Mouse (Mus musculus) left cerebral cortex, adult 2 months (tissue): ENCODE results near the gene Palm2. TPM values are rescaled to one million over a fixed set of nuclear protein-coding genes. Genes with fewer than 3 reads are reported as not detected.

Experiments
- DNase-seq, 2 experiments: peaks; one replicate each; pipeline ENCODE4 v3.0.0; 2021 to 2022; ENCODE audit warnings: low spot score in 2 of 2, mixed read lengths in 1 of 2; ENCODE audit errors: extremely low spot score in 1 of 2
- H3K27ac ChIP-seq: fragments of 200-600 bp; 2 replicates; pipeline ENCODE4 v1.8.1; 2022
- H3K4me3 ChIP-seq: fragments of 200-600 bp; 2 replicates; pipeline ENCODE4 v1.8.1; 2022
- CTCF ChIP-seq: fragments of 200-600 bp; IDR thresholded peaks from 2 replicates; pipeline ENCODE4 v1.8.1; 2022; ENCODE audit warnings: antibody characterized with exemption, mild to moderate bottlenecking, moderate library complexity
- intact Hi-C: fragments of 180-260 bp; cut with DNase I; formaldehyde crosslinking; loops from one replicate; pipeline ENCODE4 v1.15.1; 2025
- total RNA-seq, 2 experiments: library from RNA; stranded (reverse); gene quantifications; 2 replicates each; pipeline ENCODE4 v1.2.3; 2021

Palm2 gene
- total RNA-seq, 2 experiments from 2014 or later = 60.4 to 64.3 TPM

GRCm38 (mm10) chr4:57660470-57660869, 226.4 kb downstream of the Palm2 start:
- no peak overlapping the region for H3K4me3 ChIP-seq
- no peak overlapping the region for H3K27ac ChIP-seq
- no peak for TF ChIP-seq CTCF
- no peak for DNase-seq
- intact Hi-C loops = loop anchor here (5.0 kb wide), 1 partner anchor 288 kb away; no protein-coding TSS in a partner anchor

- TF ChIP-seq CTCF = no peak
- no peak for DNase-seq
- Histone ChIP-seq H3K4me3 (no peak overlapping the region), H3K27ac (no peak overlapping the region)
- intact Hi-C loops = no loop called here
Measured at GRCm38 (mm10) chr4:57666101-57666500, 232.1 kb downstream of the Palm2 start.

- intact Hi-C loops = loop anchor here (5.0 kb wide), 1 partner anchor 406 kb away; no protein-coding TSS in a partner anchor
- no peak overlapping the region for H3K4me3 ChIP-seq
- peak; percentile 81 for TF ChIP-seq CTCF
- no peak for DNase-seq
- H3K27ac ChIP-seq = no peak overlapping the region
Measured at GRCm38 (mm10) chr4:57670813-57671469, 236.9 kb downstream of the Palm2 start.

GRCm38 (mm10) chr4:57672541-57672940, 238.5 kb downstream of the Palm2 start:
- intact Hi-C loops = loop anchor here (2.0 to 5.0 kb wide), 3 partner anchors 208 to 405 kb away; no protein-coding TSS in a partner anchor
- TF ChIP-seq CTCF = no peak
- no peak overlapping the region for H3K27ac ChIP-seq
- H3K4me3 ChIP-seq = no peak overlapping the region
- no peak for DNase-seq

- TF ChIP-seq CTCF = peak; percentile 99
- H3K27ac ChIP-seq = peak overlapping the region; percentile 75; the same call in 1 of the 2 replicates
- DNase-seq = peak; percentile 82 to 91
- intact Hi-C loops = loop anchor here (1.0 to 5.0 kb wide), 4 partner anchors 115 to 404 kb away; no protein-coding TSS in a partner anchor
- H3K4me3 ChIP-seq = no peak overlapping the region
Measured at GRCm38 (mm10) chr4:57672996-57673906, 239.2 kb downstream of the Palm2 start.

GRCm38 (mm10) chr4:57674351-57674750, 240.3 kb downstream of the Palm2 start:
- intact Hi-C loops = loop anchor here (5.0 kb wide), 1 partner anchor 403 kb away; no protein-coding TSS in a partner anchor
- TF ChIP-seq CTCF = no peak
- no peak overlapping the region for H3K4me3 ChIP-seq
- no peak overlapping the region for H3K27ac ChIP-seq
- no peak for DNase-seq

GRCm38 (mm10) chr4:57675387-57675786, 241.3 kb downstream of the Palm2 start:
- intact Hi-C loops = no loop called here
- H3K27ac ChIP-seq = no peak overlapping the region

GRCm38 (mm10) chr4:57677916-57678315, 243.9 kb downstream of the Palm2 start:
- no peak for DNase-seq
- intact Hi-C loops = no loop called here
- Histone ChIP-seq H3K4me3 (no peak overlapping the region), H3K27ac (no peak overlapping the region)
- TF ChIP-seq CTCF = no peak

More at GRCm38 (mm10) chr4:57675387-57675786, 241.3 kb downstream of the Palm2 start:
- DNase-seq = no peak
- no peak for TF ChIP-seq CTCF
- H3K4me3 ChIP-seq = no peak overlapping the region

- no peak for DNase-seq
- H3K27ac ChIP-seq = no peak overlapping the region
- no peak overlapping the region for H3K4me3 ChIP-seq
- no peak for TF ChIP-seq CTCF
- intact Hi-C loops = no loop called here
Measured at GRCm38 (mm10) chr4:57678991-57679457, 245.0 kb downstream of the Palm2 start.

- no peak for TF ChIP-seq CTCF
- DNase-seq = no peak
- no peak overlapping the region for H3K27ac ChIP-seq
- intact Hi-C loops = no loop called here
- H3K4me3 ChIP-seq = no peak overlapping the region
Measured at GRCm38 (mm10) chr4:57680186-57680585, 246.1 kb downstream of the Palm2 start.

GRCm38 (mm10) chr4:57681511-57681910, 247.5 kb downstream of the Palm2 start:
- TF ChIP-seq CTCF = no peak
- DNase-seq = no peak
- intact Hi-C loops = no loop called here

GRCm38 (mm10) chr4:57682341-57682740, 248.3 kb downstream of the Palm2 start:
- intact Hi-C loops = no loop called here
- no peak for TF ChIP-seq CTCF
- Histone ChIP-seq H3K27ac (peak overlapping the region; percentile 15; the same call in 1 of the 2 replicates), H3K4me3 (no peak overlapping the region)
- no peak for DNase-seq

More at GRCm38 (mm10) chr4:57681511-57681910, 247.5 kb downstream of the Palm2 start:
- no peak overlapping the region for H3K4me3 ChIP-seq
- H3K27ac ChIP-seq = no peak overlapping the region; the same call in 1 of the 2 replicates
